Mouse (Mus musculus) liver (tissue): ENCODE results near the gene Efcab5.
"Not testable (repeated sequence)": the region's sequence is repeated elsewhere in the genome, so short reads cannot be mapped to it uniquely, and the experiment has no call there.

Source experiments
- DNase-seq: peaks from one replicate; pipeline ENCODE4 v3.0.0-alpha.2; 2020; ENCODE audit warnings: mixed read lengths

Efcab5 gene

GRCm38 (mm10) chr11:77174531-77174930 is 14.2 kb downstream of the Efcab5 start:
- no peak for DNase-seq

DNA sequence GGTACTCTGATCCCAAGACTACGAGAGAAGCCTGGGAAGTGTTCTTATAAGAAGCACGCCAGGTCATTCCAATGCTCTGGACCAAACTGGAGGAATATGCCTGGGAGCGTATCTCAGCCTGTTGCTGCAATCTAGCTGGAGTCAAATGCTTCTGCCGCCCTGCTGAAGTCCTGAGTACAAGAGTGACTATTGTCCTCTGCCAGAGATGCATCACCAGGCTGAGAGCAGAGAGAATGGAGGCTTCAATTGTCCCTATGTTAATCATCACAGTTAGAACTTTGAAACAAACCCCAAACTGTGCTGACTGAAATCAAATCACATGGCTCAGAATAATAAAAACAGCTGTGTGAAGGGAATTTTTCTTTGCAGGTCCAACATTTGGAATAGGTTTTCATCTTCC is 15.0 kb downstream of the Efcab5 start:
- DNase-seq, result no peak

GRCm38 (mm10) chr11:77160744-77161143 is 28.0 kb downstream of the Efcab5 start:
- no peak for DNase-seq

DNA sequence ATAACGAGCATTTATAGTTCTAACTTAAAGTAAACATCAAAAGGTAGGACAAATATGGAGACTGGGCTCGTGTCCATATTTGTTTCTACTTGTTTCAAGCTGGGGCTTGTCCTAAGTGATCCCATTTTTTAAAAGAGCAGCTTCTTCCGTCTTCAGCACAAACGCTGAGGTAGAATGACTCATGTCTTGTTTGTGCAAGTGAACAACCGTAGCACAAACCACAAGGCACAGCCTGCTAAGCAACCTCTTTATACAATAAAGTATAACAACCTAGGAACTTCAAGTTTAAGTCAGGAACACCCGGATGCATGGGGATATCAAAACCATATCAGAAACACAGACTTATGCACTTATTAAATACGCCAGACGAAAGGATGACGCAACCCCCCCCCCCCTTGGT is 28.4 kb downstream of the Efcab5 start:
- no peak for DNase-seq

DNA sequence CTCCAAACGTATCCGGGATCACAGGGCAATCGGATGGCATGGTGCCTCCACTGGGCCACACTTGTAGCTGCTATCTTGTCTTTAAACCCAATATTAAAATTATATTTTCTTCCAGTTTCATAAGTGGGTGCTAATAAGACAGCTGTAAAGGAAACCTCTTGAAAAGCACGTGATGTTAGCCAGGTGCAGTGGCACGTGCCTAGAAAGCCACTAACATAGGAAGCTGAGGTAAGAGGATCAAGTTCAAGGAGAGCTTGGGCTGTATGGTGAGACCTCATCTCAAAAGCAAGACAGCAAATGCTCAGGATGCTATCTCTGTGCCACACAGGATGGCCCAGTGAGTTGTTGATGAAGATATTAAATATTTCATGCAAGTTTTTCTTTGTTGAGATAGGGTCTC is 34.6 kb downstream of the Efcab5 start:
- DNase-seq, result no peak

DNA sequence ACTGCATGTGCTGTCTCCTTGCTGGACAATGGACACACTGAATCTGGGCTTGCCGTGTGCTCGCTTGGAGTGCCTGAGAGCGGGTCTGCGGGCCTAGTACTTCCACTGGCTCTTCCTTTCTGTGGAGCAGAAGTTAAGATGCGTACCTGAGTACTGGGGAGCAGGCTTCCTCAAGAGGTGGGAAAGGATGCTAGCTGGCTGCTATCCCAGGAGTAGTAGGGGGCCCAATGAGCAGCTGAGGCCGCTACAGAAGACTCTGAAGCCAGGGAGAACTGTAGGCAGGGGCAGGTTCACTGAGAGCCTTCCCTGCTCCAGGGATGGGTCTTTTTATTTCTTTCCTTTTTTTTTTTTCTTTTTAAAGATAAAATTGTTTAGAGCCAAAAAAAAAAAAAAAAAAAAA is 38.0 kb downstream of the Efcab5 start:
- no peak for DNase-seq

GRCm38 (mm10) chr11:77149783-77150630 is 38.8 kb downstream of the Efcab5 start:
- DNase-seq, result not testable (repeated sequence)

DNA sequence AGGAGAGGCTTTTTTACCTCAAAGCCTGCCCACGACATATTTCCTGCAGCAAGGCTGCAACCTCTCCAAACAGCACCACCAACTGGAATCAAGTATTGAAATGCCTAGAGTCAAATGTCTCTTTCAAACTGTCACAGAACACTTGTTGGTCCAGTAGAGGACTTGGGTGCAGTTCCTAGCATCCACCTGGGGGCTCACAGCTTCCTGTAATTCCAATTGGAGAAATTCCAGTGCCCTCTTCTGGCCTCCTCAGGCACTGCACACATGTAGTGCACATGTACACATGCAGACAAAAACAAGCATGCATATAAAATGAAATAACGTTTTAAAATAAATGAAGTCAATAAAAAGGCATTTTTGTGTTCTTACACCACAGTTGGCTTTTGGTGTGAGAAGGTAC is 40.0 kb downstream of the Efcab5 start:
- DNase-seq, result no peak

DNA sequence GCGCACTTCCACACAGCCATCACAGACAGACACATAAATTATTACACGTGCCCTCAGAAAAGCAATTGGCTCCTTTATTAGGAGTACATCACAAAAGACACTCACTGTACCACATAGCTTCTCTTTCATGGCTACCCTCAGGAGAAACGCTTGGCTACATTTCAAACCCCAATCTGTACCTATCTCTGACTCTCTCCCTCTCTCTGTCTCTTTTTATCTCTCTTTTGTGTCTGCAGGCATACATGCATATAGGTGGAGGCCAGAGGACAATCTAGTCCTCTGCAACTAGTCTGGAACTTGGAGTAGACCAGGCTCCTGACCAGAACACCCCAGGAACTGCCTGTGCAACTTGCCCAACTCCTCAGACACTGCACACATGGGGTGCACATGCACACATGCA is 41.0 kb downstream of the Efcab5 start:
- DNase-seq, result no peak

DNA sequence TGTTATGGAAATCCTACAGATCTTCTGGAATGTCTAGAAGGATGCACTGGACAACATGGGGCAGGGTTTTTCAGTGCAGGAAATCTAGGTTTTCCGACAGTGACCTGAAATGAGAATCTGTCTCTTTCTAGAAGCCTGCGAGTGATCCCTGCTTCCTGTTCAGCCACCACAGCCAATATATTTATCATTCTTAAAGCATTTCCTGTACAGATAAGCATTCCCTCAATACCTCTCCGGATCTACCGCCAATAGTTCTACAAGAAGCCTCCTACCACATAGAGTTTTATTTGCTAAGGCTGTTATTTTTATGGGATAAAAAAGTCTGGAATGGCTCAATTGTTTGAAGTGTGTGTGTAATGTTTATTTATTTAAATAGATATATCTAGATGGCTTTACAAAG is 43.3 kb downstream of the Efcab5 start:
- no peak for DNase-seq

- DNase-seq, result peak; percentile 38
Observed at GRCm38 (mm10) chr11:77141938-77142337, 46.8 kb downstream of the Efcab5 start.

DNA sequence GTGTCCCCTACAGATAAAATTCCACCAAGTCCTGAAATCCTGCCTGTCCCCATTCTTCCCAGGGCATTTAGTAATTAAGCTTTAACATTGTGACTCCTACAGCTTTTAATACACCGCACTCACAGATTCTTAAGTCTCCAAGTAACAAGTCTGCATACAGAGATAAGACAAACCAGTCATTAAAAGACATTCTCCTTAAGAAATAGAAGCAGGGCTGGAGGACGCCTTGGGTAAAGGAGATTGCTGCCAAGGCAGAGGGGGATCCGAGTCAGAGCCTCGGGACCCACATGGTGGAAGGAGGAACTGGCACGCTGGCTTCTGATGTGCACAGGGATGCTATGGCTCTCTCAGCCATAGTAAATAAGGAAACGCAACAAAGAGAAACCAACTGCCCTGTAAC is 48.8 kb downstream of the Efcab5 start:
- DNase-seq, result no peak

DNA sequence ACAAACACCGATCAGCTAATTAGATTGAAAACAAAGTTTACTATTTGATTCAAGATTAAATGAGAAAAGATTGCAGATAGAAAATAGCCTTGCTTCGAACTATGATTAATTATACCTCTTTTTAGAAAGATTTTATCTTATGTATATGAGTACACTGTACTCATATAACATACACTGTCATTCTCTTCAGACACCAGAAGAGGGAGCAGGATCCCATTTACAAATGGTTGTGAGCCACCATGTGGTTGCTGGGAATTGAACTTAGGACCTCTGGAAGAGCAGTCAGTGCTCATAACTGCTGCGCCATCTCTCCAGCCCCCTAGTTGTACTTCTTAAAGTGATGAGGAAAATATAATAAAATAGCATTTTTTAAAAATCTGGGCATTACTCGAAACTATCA is 55.3 kb downstream of the Efcab5 start:
- no peak for DNase-seq

DNA sequence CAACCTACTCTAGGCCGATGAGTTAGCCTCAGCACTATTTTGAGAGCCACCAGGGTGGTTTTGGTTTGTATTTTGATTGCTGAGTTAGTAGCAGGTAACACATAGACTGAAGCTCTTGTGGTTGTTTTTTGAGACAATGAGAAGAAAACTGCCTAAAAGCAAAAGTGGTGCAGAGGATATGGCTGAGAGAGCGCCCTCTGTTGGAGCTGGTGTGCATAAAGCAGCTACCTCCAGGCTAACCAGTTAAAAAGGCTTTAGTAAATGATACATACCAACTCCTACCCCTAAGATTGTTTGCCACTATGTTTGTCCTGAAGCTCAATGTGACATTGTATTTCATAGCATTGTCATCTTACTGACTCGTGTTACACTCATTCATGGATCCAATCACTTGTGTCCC is 56.2 kb downstream of the Efcab5 start:
- DNase-seq, result peak; percentile 13

DNA sequence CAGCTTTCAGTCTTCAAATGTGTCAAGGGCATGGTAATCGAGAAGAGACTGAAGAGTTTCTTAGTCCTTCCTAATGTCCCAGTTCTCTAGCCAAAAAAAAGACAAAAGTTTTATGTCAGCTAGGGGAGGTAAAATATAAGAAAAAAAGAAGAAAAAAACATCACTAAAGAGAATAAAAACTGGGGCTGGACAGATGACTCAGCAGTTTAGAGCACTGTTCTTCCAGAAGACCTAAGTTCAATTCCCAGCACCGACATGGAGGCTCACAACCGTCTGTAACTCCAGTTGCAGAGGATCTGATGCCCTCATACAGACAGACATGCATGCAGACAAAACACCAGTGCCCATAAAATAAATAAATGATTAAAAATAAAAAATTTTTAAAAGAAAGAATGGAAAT is 60.2 kb downstream of the Efcab5 start:
- no peak for DNase-seq

- DNase-seq, result no peak
Observed at GRCm38 (mm10) chr11:77111141-77111540, 77.6 kb downstream of the Efcab5 start.

- no peak for DNase-seq
Observed at GRCm38 (mm10) chr11:77108442-77108841, 80.3 kb downstream of the Efcab5 start.

DNA sequence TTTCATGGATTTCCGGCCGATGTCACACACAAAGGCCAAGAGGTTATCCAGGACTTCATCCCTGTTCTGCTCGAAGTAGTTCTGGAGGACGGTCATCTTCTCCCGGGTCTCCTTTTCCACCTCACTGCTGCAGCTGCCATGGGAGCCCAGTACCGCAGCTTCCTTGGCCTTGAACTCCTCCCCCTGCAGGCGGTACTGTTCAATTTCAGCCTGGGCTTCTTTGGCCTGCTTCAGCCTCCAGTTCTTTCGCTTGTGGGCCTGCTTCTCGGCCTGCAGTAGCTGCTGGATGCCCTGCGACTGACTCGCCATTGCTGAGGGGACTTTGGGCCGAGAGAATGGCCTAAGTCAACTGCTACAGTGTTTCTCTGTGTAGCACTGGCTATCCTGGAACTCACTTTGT is 80.9 kb downstream of the Efcab5 start:
- DNase-seq, result not testable (repeated sequence)

GRCm38 (mm10) chr11:77106961-77107360 is 81.8 kb downstream of the Efcab5 start:
- no peak for DNase-seq

- peak; percentile 72 for DNase-seq
Observed at GRCm38 (mm10) chr11:77100137-77100937, 88.4 kb downstream of the Efcab5 start.

DNA sequence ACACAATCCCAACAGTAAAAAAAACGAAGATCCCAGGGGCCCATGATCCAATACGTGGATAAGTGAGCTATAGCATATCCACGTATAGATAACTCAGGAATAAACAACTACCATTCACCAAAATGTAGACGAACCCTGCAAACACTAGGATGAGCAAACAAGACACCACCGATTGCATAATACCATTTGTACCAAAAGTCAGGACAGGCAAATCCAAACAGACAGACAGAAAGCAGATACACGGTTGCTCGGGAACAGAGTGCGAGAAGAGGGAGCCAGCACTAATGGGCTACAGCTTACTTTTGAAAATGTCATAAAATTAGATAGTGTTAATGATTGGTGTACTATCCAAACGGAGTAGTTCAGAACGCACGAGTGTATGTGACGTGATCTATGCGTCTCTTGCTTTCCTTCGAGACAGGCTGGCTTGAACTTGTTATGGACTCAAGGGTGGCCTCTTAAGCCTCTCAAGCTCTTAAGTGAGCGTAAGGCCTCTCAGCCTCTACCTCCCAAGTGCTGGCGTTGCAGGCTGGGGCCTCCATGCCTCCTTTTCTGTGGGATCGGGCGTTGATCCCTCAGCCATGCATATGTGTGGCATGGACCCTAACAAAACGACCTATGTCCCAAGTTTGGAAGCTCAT is 90.3 kb downstream of the Efcab5 start:
- no peak for DNase-seq

- no peak for DNase-seq
Observed at GRCm38 (mm10) chr11:77096991-77097390, 91.8 kb downstream of the Efcab5 start.

GRCm38 (mm10) chr11:77096581-77096980 is 92.2 kb downstream of the Efcab5 start:
- DNase-seq, result no peak

GRCm38 (mm10) chr11:77095206-77095605 is 93.6 kb downstream of the Efcab5 start:
- no peak for DNase-seq
